Mouse (Mus musculus) yolk sac, embryonic 10.5 days (tissue): ENCODE measurements around the gene Kcp.

Source experiments
- DNase-seq: peaks from one replicate; pipeline ENCODE4 v3.0.0-alpha.2; 2017; ENCODE audit warnings: low spot score

Gene Kcp

DNA sequence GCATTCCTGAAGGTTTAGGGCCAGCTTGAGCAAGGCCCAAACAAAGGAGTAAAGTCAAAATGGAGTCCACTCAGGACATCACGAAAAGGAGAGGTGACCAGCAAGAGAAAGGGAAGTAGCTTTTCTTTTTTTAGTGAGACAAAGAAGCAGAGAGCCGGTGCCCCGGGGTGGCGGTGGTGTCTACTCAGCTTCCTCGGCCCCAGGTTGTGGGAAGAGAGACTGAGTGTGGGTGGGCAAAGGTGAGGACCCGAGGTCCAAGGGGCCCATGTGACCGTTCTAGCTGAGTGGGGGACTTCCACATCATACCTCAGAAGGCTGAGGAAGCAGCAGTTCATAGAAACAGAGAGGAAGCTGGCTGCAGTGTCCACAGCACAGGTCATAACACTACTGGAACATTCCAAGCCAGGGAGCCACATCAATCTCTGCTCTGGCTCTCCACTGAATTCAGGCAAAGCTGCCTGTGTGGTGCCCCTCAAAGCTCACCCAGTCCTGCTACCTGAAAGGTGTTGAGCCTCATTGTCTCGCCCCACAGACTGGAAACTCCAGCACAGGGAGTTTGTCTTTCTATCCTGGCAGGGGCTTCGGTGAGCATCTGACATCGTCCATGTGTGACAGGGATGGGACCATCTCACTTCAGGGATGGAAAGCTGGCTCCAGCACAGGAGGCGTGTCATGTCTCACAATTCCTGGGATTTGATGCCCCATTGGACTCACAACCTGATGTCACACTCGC, 15.7 kb upstream of the Kcp start:
- no peak for DNase-seq

DNA sequence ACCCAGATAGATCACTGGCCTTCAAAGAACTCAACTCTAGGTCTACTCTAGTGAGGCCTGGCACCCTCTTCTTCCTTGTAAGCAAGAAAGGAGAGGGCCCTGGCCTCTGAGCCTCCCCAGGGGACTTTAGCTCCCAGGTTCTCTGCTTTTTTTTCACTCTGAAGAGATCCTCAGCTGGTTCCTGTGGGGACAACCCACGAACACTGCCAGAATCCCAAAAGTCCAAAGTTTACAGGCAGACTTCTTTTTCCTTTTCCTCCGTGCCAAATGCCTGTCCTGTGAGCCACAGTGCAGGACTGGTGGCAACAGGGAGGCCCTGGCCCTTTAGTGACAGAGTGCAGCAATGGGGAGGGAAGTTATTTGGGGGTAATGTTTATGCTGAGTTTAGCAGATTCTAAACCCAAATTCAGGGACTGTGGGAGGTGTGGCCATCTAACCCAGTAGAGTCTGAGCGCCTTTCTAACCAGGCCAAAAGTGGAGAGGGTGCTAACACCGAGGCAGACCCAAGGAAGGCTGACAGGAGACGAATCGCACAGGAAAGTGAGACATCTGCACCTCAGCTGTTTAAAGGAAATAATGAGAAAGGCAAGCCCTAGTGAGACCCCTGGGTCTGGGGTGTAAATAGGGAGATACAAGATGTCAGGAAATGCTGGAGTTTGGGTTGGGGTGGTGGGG, 15.0 kb upstream of the Kcp start:
- DNase-seq: no peak

DNA sequence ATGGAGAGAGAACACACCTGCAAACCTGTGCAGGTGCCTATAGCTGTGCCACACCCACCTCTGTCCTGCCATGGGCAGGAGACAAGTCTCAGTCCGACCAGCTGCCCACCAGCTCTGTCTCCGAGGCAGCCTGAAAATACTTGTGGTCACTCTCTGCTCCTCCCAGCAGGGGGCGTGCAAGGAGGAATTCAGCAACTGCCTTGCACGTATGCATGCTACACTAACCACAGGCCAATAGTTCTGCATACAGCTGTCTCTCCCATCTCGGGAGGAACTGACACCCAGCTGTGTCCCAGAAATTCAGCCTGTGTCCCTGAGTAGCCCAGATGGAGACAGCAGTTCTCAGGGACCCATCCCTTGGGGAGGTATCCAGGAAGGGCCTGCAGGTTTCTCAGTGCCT, 9.4 kb upstream of the Kcp start:
- peak; percentile 37 for DNase-seq

DNA sequence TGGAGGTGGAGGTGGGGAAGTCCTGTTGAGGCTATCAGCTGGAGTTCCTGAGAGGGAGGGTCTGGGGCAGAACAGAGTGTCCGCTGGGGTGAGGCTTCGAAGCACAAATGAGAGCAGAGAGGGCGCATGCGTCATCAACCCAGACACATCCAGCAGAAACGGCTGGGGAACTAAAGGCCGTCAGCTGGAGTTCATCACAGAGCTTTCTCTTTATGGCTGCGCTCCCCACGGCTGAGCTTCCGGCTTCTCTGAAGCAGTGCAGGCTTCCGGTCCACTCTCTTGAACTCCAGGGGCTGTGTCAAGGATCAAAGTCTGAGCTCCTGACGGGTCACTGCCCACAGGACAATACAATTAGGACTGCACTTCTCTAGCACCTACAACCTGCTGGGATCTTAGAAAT, 5.5 kb upstream of the Kcp start:
- peak; percentile 88 for DNase-seq

DNA sequence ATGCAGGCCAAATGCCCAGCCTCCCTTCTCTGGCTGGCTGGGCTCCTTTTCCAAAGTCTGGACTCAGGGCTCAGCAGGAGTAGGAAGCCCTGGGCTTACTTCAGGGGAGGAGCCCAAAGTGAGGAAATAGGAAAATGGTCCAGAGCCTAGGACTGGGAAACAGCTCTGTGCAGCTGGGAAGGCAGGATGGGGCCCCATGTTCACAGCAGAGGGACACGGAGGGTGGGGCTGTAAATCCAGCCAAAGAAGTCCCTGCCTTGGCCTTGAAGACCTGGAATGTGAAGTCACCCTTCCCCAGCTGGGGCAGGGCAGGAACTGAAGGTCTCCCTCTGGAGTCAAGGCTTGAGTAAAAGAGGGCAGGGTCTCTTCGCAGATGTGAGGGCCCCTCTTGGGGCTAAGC, 1.3 kb upstream of the Kcp start:
- DNase-seq: no peak

DNA sequence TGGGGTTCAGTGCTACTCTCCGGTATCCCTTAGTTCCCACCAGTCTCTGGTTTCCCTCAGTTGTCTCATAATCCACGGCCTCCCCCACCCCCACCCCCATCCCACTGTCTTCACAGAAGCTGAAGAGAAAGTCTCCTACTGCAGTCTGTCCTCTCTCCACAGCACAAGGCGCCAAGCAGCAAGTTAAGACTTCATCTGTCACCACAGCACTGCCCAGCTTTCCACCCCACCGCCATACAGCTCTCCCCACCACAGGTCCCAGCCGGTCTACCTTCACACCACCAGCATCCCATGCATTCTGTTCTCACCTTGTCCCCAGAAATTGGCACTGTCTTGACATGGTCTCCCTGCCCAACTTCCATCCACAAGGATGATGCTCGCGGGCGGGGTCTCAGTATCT, 918 bp downstream of the Kcp start:
- DNase-seq: no peak

DNA sequence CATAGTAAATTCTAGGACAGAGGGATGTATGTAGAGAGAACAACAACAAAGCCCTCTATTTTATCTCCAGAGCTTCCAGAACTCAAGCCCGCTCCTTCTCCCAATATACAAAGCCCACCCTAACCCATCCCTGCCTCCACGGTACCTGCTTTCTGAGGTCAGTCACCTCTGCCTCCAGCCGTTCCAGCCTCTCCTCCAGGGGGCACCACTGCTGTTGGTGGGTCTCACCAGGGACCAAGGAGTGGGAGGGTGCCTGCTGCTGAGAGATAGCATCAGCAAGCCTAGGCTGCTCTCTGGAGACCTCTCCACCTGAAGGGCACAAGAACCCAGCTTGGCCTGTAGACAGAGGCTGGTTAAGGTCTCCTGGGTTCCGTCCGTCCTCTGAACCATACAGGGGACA, 2.3 kb downstream of the Kcp start:
- no peak for DNase-seq

DNA sequence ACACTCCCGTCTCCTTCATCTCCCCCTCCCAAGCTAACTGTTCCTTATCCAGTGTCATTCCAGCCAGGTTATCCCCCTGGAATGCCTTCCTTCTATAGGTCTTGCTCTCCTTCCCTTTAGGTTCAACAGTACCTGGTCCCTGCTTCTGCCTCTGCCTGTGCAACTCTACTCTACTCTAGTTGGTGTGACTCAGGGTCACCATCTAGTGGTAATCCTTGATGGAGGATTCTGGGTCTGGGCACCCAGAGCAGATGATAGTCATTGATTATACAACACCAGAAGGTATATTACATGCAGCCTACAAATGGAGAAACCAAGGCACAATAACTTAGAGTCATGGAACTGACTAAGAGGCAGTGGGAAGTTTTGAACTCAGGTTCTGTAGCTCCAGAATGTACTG, 6.2 kb downstream of the Kcp start:
- DNase-seq: no peak

DNA sequence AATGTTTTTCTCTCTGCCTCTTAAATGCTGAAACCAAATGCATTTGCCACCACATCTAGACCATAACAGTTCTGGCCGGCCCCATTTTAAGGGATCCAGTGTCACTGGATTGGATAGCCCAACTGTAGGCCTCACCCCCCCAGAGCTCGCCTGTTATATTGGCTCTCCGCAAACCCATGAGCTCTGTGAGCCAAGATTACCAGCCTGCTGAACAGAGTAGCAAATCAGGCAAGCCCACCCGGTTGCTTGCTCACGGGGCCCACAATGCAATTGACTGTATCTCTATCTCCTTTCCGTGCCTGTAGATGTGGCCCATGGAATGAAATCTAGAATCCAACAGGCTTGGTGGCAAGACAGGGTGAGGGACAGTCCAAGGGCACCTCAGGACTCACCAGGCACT, 6.9 kb downstream of the Kcp start:
- no peak for DNase-seq

DNA sequence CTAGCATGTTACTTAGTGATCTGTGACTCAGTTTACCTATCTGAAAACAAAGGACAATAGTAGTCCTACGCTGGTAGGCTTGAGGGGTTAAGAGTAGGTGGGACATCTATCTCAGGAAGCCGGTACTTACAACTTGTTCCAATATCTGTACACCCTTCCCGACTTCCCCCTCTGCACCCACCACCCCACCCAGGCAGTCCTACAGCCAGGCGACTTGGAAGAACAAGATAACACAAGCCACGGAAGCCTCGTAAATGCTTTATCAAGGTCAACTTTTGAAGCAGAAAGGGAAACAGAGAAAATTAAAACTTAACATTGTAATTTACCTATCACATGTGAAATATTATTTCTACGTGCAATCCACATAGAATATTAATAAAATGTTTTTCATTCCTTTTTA, 7.6 kb downstream of the Kcp start:
- DNase-seq: no peak

DNA sequence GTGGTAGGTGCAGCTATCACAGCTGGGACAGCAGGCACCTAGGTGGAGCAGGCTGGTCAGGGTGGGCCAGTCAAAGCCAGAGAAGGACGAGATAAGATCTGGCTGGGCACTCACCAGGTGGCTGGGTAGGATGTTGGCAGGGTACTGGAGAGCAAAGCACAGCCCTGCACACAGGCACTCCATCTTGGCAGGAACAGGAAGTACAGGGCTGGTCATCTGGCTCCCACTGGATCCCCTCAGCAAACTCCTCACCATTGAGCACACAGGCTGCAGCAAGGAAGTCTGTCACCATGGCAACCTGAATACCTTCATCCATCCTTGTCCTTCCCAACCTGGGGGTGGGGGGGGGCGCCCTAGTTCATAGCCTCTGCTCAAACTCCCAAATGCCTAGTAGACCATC, 10.0 kb downstream of the Kcp start:
- DNase-seq: no peak

DNA sequence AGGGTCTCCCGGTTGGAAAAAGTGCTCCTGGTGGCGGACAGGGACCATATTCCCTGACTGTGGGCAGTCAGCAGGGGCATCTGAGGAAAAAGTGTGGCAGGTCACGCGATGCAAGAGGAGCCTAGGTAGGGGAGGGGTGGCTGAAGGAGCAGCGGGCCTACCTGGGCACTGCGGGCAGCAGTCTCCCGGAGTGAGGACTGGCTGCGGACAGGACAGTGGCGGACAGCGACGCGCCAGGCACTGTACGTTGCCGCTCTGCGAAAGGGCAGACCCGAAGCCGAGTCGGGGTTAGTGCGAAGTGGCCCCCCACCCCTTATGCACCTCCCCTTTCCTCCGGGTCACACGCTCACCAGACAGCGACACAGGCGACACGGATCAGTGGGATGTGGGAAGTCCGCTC, 11.5 kb downstream of the Kcp start:
- DNase-seq: no peak

DNA sequence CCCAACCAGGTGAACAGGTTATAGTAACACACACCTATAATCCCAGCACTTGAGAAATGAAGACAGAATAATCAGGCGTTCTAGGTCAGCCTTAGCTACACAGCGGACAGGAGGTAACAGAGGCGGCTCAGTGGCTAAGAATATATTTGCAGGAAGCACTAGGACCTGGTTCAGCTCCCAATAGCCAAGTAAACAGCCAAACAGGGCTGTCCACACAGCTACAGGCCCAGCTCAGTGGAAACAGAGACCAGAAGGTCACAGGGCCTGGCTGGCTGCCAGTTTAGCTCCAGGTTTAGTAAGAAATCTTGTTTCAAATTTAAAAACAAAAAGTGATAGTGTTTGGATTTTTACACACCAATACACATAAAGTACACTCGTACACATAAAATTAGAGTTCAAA, 13.7 kb downstream of the Kcp start:
- no peak for DNase-seq

DNA sequence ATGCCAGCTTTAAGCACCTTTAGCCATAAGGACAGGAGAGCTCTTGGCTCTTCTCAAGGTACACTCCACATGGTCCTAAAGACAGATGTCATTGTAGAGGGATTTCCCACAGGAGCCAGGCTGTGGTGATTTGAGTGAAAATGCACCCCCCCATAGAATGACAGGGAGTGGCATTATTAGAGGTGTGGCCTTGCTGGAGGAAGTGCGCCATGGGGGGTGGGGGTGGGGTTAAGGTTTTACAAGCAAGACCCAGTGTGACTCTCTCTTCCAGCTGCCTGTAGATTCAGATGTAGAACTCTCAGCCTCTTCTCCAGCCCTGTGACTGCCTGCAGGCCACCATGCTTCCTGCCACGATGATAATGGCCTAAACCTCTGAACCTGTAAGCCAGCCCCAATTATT, 21.8 kb downstream of the Kcp start:
- no peak for DNase-seq

DNA sequence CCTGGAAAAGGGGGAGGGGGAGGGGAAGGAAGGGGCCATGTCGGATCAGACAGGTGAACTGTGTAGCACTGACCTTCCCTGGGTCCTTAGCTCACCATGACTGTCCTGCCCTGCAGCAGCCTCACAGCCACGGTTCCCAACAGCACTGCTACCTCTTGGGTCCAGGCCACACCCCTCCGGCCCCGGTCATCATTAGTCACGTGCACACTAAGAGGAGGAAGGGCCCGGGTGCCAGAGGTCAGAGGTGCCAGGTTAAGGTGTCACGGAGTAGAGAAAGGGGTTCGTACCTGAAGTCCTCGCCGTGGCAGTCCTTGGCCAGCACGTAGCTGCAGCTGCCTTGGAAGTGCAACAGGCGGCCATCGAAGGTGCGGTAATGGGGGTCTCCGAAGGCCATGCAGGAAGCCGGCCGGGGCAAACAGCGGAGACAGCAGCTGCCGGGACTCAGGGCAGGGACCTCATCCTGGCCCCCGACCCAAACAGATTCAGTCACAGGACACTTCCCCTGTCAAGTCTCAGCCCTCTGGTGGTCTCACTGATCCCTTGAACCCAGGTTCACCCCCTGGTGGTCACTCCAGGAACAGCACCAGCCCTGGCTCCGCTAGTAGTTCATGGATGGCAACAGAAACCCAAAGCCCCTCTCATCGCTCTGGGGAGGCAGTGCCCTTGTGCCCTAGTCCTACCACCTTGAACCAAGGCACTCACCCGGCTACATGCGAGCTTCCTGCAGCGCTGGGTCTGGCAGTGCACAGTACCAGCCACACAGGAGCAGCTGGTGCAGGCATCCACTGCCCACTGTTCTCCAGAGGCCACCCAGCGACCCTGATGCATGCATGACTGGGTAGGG, 22.8 kb downstream of the Kcp start:
- peak; percentile 60 for DNase-seq

DNA sequence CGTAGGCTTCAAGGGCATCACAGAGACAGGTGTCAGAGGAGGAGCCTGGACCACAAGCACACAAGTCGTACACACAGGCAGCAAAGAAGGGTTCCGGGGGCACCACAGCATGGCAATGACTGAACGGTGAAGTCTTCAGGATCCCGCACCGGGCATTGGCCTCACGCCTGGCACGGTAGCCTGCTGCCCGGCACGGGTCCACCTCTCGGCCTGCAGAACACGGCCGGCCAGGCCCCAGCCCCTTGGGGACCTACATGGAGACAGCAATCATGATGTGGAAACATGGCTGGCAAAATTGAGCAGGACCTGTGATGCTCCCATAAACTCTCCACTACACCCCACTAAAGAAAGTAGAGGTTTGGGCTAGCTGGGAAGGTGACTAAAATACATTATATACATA, 25.1 kb downstream of the Kcp start:
- DNase-seq: no peak

DNA sequence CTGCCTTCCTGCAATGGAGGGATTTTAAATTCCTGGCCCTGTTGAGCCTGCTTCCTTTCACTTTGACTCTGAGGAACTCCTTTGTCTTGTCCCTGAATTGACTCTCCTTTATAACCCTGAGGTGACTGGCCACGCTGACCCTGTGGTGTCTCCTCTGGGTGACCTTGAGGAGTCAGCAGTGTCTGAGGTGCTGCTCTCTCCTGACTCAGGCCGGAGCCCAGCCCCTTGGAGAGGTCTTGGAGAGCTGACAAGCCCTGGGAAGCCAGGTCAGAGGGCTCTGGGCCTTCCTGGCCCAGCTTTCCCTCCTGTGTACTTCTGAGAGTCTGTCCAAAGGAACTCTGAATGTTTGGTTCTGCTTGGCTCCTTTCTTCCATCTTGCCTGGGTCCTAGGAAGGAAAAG, 33.0 kb downstream of the Kcp start:
- DNase-seq: no peak

DNA sequence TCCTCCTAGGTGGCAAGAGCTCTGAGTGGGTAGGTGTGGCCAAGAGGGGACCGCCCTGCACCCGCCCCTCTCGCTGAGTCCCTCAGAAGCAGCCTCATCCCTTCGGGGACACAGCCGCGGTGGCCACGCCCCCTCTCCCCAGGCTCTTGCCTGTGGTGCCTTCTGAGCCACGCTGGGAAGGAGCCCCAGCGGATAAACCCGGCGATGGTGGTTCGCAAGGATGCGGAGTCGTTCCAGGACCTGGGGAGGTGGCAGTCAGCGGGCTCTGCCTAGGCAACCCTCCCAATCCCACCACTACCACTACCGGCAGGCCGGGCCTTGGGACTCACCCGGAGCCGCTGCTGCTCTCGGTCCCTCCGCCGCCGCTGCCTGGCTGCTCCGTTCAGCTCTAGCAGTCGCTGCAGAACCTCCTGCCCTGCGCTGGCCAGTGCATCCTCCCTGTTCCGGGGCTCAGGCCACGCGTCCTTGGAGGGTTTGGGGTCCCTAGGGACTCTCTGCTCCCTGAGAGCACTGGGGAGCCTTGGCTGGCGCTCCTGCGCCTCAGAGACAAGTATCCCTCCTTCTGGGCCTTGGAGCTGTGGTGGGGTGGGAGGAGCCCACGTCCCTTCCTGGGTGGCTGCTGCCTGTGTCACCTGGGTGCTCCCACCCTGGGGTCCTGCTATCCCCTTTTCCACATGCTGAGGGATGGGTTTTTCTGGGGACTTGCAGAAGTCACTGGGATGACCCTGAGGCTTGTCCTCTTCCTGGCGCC, 33.6 kb downstream of the Kcp start:
- DNase-seq: peak; percentile 84

DNA sequence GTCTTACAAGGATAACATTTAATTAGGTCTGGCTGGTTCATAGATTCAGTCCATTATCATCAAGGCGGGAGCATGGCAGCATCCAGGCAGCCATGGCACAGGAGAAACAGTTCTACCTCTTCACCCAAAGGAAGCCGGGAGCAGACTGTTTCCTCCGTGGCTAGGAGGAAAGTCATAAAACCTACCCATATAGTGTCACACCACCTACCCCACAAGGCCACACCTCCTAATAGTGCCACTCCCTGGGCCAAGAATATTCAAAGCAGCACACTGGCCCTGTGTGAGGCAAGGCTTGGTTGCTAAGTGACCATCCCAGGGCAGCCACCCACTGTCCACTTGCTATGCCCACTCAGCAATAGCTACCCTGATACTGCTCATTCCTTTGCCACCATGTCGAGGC, 36.6 kb downstream of the Kcp start, which contains the start of gene Atp6v1fnb:
TSS of gene Atp6v1fnb (plus strand) at position 301 of the 400 bp plus-strand sequence.
- DNase-seq: no peak

DNA sequence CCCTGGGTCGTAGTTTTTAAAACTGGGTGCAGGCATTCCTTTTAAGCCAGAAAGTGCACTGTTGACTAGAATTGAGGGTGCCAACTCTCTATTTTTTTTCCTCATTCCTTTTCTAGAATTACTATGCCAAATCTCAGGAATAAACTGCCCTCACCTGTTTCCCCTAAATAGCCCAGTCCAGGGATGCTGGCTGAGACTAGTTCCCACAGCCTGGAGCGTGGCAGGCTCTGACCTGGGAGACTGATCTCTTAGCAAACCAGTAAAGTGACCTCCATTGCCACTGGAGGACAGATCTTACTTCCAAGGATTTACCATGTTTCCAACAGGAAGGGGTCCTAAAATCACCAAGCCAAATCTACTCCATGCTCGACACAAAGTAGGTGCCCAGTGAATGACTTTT, 38.9 kb downstream of the Kcp start:
- DNase-seq: no peak

DNA sequence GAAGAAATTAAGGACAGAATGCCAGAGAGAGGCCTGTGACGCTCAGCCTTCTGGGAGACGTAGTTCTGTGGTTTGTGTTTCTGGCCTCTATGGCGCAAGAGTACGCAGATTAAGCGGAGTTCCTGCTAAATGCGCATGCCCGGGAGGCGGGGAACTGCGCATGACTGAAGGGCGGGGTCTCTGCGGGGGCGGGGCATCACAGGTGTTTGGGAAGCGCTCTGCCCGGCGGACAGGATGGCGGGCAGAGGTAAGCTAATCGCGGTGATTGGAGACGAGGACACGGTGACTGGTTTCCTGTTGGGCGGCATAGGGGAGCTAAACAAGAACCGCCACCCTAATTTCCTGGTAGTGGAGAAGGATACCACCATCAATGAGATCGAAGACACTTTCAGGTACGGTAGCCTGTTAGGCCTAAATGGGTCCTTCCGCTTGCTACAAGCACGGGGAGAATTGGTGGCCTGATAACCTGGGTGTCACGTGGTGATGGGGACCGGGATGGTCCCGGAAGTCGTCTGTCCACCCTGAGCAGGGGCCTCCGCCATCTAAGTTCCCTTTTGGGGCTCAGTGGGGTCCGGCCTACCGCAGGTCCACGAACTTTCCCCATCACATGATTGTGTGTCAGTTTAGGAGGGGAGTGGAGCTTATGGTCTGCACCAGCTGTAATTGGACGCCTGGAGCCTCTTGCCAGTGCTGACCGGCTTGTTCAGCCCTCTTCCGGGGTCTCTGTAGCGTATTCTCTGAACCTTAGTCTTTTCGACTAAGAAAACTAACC, 40.0 kb downstream of the Kcp start, which contains the start of gene Atp6v1f:
TSS of gene Atp6v1f (plus strand) at position 136 of the 772 bp plus-strand sequence.
- DNase-seq: peak; percentile 97
